In the genomic region with DNA sequence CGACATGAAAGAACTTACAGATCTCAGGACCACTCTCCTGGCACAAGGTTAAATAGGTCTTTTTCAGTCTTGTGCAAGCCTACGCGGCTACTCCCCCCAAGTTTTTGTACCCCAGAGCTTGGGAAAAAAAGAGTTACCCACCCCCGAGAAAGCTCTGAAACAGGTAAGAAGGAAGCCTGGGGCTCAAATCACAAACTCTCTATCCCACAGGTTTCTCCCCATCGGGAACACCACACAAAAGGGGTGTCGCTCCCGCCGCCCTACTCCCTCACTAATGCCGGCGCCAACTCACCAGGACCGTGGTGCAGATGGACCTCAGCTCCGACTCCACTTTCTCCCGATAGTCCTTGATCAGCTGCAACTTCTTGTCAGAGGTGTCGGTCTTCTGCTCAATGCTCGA, we compare ENCODE assay signal across 8 mouse cellular contexts. TPM values are rescaled to one million over a fixed set of nuclear protein-coding genes. Genes with fewer than 3 reads are reported as not detected.
DNase-seq lines count a peak whose midpoint lies in the region; ATAC-seq lines count a peak whose summit lies in the region.

No protein-coding gene starts in this region.

- H3K27me3 ChIP-seq in erythroblast, embryonic 14.5 days (ENCODE audit: control insufficient read depth) = no peaks in the 10 kb centered on the region
- H3K27me3 ChIP-seq in heart, embryonic 12.5 days (replicated peaks) = no peaks in the 10 kb centered on the region
- no peaks in the 10 kb centered on the region for H3K27me3 ChIP-seq in neural tube, embryonic 15.5 days (replicated peaks)

- H3K36me3 ChIP-seq in erythroblast, embryonic 14.5 days (ENCODE audit: control insufficient read depth) = peaks cover 42% of the 10 kb centered on the region
- H3K36me3 ChIP-seq in heart, embryonic 12.5 days = peaks cover 34% of the 10 kb centered on the region
- peaks cover 18% of the 10 kb centered on the region for H3K36me3 ChIP-seq in neural tube, embryonic 15.5 days

- H3K9ac ChIP-seq in heart, embryonic 12.5 days = peak overlapping the region; percentile 95
- H3K9ac ChIP-seq in neural tube, embryonic 15.5 days (replicated peaks) = peak overlapping the region; percentile 66

- peak overlapping the region; percentile 89 for H3K4me2 ChIP-seq in heart, embryonic 12.5 days
- H3K4me2 ChIP-seq in neural tube, embryonic 15.5 days = peak overlapping the region; percentile 75

- H3K27ac ChIP-seq in heart, embryonic 12.5 days (ENCODE audit: poor library complexity, severe bottlenecking) = peak overlapping the region; percentile 72
- peak overlapping the region; percentile 66 for H3K27ac ChIP-seq in neural tube, embryonic 15.5 days (replicated peaks)

- ATAC-seq in erythroblast, adult 5-6 weeks (replicated peaks; ENCODE audit: low FRiP score, poor library complexity, severe bottlenecking) = no peak
- no peak for ATAC-seq in heart, embryonic 12.5 days (ENCODE audit: insufficient number of reproducible peaks, low FRiP score)
- no peak for ATAC-seq in neural tube, embryonic 15.5 days (ENCODE audit: low FRiP score)
- no peak for ATAC-seq in frontal cortex, adult (ENCODE audit: low TSS enrichment)

- peak; percentile 5 for DNase-seq in urinary bladder, postnatal 14 days (ENCODE audit: low spot score)
- no peak for DNase-seq in urinary bladder, adult 2 months (ENCODE audit: low spot score)
- peak; percentile 24 for DNase-seq in liver

- H3K9me3 ChIP-seq in erythroblast, embryonic 14.5 days (ENCODE audit: control insufficient read depth, low read length) = 0 out of 2 replicates have a peak, but pooled peaks cover 2% of the 10 kb centered on the region
- H3K9me3 ChIP-seq in heart, embryonic 12.5 days (replicated peaks) = no peaks in the 10 kb centered on the region
- no peaks in the 10 kb centered on the region for H3K9me3 ChIP-seq in neural tube, embryonic 15.5 days (replicated peaks)

- peaks cover 49% of the 10 kb centered on the region for H3K4me1 ChIP-seq in erythroblast, embryonic 14.5 days (ENCODE audit: control insufficient read depth)
- H3K4me1 ChIP-seq in heart, embryonic 12.5 days (replicated peaks) = peaks cover 16% of the 10 kb centered on the region
- H3K4me1 ChIP-seq in neural tube, embryonic 15.5 days = peaks cover 32% of the 10 kb centered on the region

- H3K4me3 ChIP-seq in erythroblast, embryonic 14.5 days (replicated peaks) = peak overlapping the region; percentile 71
- peak overlapping the region; percentile 83 for H3K4me3 ChIP-seq in heart, embryonic 12.5 days
- peak overlapping the region; percentile 95 for H3K4me3 ChIP-seq in neural tube, embryonic 15.5 days (replicated peaks)

- WGBS in heart, embryonic 12.5 days = 0% methylated on average over 15 of the region's 15 CpGs
- under 1% methylated on average over 14 of the region's 15 CpGs for WGBS in neural tube, embryonic 15.5 days

RNA-seq across cellular contexts. Expression of gene Ywhaq, which starts 0.9 kb away (rescaled TPM):
- 1.4 and 1.6 TPM in 2 replicates for polyA plus RNA-seq in erythroblast, embryonic 14.5 days (2012)
- total RNA-seq in erythroblast, adult 5-6 weeks (2015; ENCODE audit: low replicate concordance) = 85.9 and 98.8 TPM in 2 replicates
- total RNA-seq in erythroblast, adult 5-6 weeks (2017; ENCODE audit: low replicate concordance) = 39.9 and 44.0 TPM in 2 replicates
- polyA plus RNA-seq in urinary bladder, adult 2 months (2012; rRNA removed) = 195 and 205 TPM in 2 replicates
- polyA plus RNA-seq in heart, embryonic 12.5 days (2016; fragmentation: Nextera tagmentation; extraction: Ambion mirVana) = 558 and 566 TPM in 2 replicates
- polyA plus RNA-seq in neural tube, embryonic 15.5 days (2015; fragmentation: Nextera tagmentation; extraction: Ambion mirVana) = 975 and 1,056 TPM in 2 replicates

RNA-seq across cellular contexts. Expression of gene Adam17, which starts 43.1 kb away (rescaled TPM):
- polyA plus RNA-seq in erythroblast, embryonic 14.5 days (2012) = 0.50 and 0.58 TPM in 2 replicates
- 9.4 and 15.2 TPM in 2 replicates for total RNA-seq in erythroblast, adult 5-6 weeks (2015; ENCODE audit: low replicate concordance)
- 14.1 and 22.7 TPM in 2 replicates for total RNA-seq in erythroblast, adult 5-6 weeks (2017; ENCODE audit: low replicate concordance)
- polyA plus RNA-seq in urinary bladder, adult 2 months (2012; rRNA removed) = 26.5 and 28.8 TPM in 2 replicates
- polyA plus RNA-seq in heart, embryonic 12.5 days (2016; fragmentation: Nextera tagmentation; extraction: Ambion mirVana) = 38.6 and 39.9 TPM in 2 replicates
- polyA plus RNA-seq in neural tube, embryonic 15.5 days (2015; fragmentation: Nextera tagmentation; extraction: Ambion mirVana) = 15.6 and 20.6 TPM in 2 replicates

Comparison
In these comparisons a context has a peak if more than half of its experiments do, and no peak if none do; other contexts are left out.
1. RNA of gene Ywhaq, which starts 0.9 kb away (polyA plus RNA-seq): 975 to 1,056 TPM in neural tube, embryonic 15.5 days, 558 to 566 TPM in heart, embryonic 12.5 days and 195 to 205 TPM in urinary bladder, adult 2 months; 1.4 to 1.6 TPM in erythroblast, embryonic 14.5 days; every median in the first group is over 10 times any median in the second.
2. RNA of gene Adam17, which starts 43.1 kb away (polyA plus RNA-seq): 38.6 to 39.9 TPM in heart, embryonic 12.5 days, 26.5 to 28.8 TPM in urinary bladder, adult 2 months and 15.6 to 20.6 TPM in neural tube, embryonic 15.5 days; 0.50 to 0.58 TPM in erythroblast, embryonic 14.5 days; every median in the first group is over 10 times any median in the second.
3. Peak in every context shown above with its lines, with median percentiles within 50 percentile points of each other: H3K4me3 ChIP-seq.